Mouse (Mus musculus) lung, postnatal 0 days (tissue): ENCODE measurements at regions not wholly inside any gene's neighbourhood (a gene's known extent, or its start where the extent isn't known, plus 50 kb on each side); places are given as distances from the start of the nearest gene placed in this dataset.

Source experiments
- CTCF ChIP-seq: IDR thresholded peaks from 2 replicates; pipeline ENCODE4 v1.5.1; 2016; ENCODE audit warnings: antibody characterized with exemption, mild to moderate bottlenecking
- EP300 ChIP-seq: IDR thresholded peaks from 2 replicates; pipeline ENCODE4 v1.6.1; 2016; ENCODE audit warnings: antibody characterized with exemption, mild to moderate bottlenecking, control low read depth

DNA sequence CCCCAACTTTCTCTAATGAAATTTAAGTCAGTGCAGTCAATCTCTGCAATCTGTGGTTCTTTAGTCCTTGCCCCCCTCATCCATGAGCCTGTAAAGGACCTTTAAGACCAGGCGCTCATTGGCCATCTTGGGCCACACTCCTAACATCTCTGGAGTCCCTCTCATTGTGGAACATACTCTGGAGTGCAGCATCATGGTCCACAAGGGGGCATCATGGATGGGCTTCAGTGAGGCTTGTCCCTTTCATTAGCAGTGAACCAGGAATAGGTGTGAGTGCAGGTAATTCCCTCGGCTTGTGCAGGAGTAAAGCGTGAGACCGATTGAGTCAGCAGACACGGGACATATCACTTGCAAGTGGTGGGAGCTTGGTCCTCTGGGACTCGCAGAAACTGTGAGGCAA is 137.7 kb downstream of the Sall1 start:
- TF ChIP-seq CTCF, result peak; percentile 56
- TF ChIP-seq EP300, result no peak
